Mouse (Mus musculus) brain, adult 2 months (tissue): ENCODE results near the gene Tns3.
"Not testable (repeated sequence)": the region's sequence is repeated elsewhere in the genome, so short reads cannot be mapped to it uniquely, and the experiment has no call there.

Source experiments
- DNase-seq: peaks from one replicate; pipeline ENCODE4 v3.0.0; 2011; ENCODE audit warnings: low read depth, low spot score

The Tns3 gene

DNA sequence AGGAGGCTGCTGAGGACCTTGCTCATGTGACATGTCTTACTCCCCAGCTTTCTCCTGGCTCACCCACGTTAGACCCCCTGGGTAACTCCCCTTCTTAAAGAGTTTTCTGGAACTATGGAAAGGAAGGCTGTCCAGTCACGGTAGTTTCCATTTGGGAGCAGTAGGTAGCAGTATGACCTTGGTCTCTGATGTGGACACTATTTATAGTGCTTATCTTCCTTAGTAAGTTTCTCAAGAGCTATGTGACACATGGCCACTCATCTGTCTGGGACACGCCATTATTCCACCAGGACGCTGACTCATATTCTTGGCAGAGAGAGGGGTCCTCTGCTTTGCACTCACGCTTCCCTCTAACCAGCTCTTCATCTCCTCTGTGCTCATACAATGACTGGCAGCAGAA lies 84.5 kb downstream of the Tns3 start:
- peak; percentile 17 for DNase-seq

DNA sequence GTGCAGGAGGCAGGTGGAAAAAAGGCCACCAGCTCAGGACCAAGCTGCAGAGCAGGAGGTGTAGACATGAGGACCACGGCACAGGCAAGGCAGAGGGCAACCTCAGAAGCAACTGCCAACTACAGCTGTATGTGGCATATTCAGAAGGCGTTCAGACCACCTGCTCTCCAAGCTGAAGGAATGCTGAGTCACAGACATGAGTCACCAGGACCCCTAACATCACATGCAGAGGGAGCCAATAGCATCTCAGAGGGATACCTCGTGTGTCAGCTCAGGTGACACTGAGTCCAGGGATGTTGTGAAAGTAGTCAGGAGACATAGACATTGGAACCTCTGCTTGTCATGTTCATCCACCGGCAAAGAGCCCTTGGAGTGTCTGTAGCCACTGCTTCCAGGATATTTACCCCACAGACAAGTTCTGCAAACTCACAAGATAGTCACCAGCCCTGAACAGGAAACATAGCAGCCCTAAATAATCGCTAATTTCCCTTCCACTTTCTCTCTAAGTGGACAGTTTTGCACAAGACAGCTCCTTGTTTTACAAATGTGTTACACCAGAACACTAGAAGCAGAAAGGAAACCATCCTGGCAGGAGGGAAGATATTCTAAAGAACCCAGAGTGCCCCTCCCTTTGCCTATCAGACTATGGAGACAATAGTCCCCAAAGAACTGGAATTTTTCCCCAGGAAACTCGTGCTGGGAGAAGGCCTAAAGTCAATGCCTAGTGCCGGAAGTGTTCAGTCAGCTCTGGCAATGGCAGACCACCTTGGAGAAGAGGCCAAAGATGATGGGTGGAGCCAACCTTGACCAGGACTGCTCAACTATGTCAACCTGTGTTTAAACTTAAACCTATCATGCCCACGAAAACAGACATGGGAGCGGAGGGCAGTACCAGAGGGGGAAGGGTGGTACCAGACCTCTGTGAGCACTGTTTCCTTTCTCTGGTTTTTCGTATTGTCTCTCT lies 88.8 kb downstream of the Tns3 start:
- DNase-seq, result peak; percentile 20

DNA sequence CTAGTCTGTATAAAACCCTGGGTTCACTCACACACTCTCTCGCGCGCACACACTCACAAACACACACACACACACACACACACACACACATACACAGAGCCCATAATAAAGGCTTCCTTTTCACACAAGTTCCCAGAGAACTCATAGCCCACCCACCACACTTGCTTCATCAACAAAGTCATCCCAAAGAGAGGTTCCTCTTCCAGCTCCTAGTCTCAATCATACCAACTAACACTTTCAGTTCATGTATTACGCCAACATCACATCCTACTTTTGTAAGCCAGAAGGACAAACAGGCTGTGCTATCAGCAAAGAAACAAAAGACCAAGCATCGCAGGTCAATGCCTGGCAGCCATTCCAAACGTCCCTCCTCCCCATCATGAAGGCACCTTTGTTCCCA lies 89.8 kb downstream of the Tns3 start:
- no peak for DNase-seq

DNA sequence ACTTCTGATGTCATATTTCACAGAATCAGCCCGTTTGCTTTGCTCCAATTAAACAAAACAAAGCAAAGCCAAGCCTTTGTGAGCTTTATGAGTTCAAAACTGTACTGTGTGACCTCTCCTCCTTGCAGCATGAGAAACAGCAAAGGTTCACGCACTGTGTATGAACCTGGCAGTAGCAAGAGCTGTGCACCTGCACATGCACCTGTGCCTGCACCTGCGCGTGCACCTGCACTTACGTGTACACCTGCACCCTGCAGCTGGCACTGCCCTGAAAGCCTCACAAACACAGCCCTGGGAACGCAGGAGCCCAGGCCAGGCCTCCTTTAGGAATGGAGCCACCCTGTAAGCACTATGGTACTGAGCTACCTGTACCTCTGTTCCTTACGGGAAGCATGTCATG lies 91.6 kb downstream of the Tns3 start:
- DNase-seq, result no peak

DNA sequence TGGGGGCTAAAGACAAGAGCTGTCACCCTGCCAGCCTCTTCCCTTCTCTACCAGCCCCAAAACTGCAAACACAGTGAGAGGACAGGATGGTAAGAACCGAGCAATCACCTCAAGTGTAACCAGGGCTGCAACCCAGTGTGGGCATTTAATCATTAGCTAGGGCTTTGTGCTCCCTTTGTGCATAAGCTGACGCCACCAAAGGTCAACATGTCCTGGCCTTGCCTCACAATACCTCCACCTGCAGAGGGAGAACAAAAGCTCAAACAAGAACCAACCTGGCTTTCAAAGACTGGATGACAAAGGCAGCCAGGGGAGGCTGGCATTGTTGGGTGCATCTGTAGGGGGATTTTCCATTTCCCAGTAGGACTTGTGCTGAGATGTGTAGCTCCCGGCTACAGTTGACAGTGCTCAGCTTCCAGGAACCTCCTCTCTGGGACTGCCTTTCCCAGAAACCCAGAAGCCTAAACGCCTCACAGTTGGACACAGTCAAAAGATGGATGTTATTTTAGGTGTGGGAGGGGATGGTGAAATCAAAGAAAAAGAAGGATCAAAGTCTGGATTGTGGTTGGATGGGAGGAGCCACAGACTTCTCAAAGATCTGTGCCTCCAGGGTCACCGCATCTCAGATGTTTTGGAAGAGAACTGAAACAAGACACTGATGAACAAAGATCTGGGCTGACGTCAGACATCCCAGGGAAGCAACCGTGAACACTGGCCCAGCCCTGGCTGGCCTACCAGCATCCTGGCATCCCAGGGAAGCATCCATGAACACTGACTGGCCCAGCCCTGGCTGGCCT lies 94.9 kb downstream of the Tns3 start:
- DNase-seq, result peak; percentile 20

DNA sequence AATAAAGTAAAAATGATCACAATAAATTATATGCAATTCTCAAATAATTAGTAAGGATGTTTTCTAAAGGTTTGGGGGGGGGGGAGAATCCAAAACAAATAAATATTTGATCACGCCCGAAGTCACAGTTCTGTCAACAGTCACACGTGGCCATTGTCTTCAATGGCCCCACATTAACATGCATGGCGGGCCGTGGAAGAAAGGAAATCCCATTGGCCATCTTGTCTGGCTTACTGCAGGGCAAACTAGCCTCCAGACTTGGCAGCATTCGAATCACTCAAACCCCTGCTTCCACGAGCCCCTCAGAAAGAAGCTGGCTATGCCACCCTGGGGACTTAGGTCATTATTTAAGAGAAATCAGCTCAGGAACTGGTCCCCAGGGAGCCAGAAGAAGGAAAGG lies 95.5 kb downstream of the Tns3 start:
- no peak for DNase-seq

DNA sequence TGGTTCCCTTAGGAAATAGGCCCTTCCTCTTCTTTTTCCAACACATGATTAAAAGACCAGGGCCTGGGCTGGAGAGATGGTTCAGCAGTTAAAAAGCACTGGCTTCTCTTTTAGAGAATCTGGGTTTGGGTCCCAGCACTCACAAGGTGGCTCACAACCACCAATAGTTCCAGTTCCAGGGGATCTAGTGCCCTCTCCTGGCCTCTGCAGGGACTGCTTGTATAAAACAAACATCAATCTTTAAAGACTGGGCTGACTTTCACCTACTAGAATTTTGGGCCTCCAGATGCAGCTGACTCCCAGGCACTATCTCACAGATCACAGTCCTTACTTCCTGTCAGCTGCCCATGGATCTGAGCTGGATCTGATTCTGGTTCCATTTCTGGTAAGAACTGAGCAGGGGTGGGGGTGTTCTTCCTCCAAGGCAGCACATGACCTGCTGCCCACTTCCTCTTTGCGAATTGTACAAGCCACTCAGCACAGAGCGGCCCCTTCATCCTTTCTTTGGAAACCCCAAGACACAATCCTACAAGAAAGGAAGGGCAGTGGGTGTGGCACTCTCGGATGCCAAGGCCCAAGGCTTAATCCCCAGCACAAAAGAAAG lies 98.0 kb downstream of the Tns3 start:
- peak; percentile 16 for DNase-seq

DNA sequence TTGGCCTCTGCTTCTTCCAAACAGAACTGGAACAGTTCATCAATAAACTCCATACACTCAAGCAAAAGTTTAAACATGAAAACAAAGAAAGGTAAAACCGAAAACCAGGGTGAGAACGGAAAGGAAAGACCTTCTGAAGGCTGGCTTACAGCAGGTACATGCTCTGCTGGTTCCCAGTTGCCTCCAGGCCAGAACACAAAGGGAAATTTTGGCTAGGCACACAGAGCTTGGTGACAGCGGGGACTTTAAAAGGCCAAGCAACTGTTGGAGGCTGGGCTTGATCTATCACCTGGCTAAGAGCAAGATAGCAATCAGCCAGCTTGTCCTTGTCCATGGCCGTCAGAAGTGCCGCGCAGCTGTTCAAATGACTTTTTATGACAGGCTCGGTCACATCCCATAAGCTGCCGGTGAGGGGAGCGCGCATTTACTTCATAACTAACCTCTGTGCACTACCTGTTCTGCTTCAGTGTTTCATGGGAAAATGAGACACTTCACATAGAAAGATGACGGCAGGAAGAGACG lies 105.5 kb downstream of the Tns3 start:
- no peak for DNase-seq

DNA sequence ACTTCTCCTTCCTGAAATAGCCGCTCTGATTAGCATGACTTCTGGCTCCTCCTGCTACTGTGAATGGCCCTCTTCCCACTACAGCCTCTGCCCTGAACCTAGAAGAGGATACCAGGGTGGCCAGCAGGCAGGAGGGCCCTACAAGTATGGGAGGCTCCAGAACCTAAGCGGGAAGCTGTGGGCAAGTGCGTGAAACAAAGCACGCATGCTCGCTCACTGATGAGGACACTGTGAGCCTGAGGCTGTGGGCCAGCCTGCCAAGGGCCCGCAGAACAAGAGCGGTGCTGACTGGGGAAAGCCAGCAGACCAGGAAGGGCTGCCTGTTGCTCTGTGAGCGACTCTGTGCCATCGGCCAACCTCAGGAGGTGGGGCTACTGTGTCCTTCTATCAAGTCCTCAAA lies 106.1 kb downstream of the Tns3 start:
- peak; percentile 36 for DNase-seq

DNA sequence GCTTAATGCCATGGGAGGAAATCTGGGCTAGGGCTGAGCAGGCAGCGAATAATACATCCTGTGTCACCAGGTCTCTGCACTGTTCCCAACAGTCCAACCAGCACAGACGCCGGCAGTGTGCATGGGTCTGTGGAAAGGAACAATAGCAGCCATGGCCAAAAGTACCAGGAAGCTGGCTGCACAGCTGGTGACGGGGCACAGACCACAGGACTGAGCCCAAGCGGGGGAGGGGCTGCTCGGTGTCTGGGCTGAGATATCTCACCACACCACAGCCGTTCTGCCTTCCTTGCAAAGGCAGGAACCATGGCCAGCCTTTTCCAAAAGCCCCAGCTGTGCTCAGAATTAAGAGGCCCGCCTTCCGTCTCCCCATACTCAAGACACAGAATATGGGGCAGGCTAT lies 107.3 kb downstream of the Tns3 start:
- peak; percentile 51 for DNase-seq

DNA sequence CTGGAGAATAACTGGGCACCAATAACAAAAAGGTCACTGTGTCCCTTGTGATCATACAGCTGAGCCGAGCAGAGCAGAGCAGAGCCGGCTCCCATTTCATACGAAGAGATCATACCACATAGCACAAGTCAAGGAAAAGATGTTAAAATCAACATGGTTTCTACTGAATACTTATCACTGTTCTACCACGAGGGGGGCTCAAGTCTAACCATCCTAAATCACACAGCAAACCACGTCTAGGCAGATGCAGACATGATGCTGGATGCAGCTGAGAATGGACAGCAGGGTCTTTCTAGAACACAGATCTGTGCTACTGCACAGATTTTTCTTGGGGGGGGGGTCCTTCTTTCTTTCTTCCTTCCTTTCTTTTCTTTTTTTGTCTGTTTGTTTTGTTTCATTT lies 112.6 kb downstream of the Tns3 start:
- no peak for DNase-seq

DNA sequence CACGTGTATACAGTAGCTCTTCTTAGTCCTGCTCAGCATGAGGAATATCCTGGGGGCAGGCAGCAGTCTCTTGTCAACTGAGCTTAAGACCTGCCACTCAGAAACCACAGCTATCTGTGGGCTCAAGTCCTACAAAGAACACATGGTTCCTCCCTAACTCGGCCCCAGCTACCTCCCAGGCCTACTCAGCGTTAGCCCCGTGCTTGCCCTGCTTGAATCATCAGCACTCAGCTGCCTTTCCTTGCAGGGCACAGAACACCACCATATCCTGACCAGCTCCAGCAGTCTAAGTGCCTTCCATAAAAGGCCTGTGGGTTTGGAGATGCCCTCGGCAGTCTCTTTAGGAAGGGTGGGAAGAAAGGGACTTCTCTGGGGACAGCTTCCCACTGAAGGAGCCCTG lies 116.7 kb downstream of the Tns3 start:
- no peak for DNase-seq

DNA sequence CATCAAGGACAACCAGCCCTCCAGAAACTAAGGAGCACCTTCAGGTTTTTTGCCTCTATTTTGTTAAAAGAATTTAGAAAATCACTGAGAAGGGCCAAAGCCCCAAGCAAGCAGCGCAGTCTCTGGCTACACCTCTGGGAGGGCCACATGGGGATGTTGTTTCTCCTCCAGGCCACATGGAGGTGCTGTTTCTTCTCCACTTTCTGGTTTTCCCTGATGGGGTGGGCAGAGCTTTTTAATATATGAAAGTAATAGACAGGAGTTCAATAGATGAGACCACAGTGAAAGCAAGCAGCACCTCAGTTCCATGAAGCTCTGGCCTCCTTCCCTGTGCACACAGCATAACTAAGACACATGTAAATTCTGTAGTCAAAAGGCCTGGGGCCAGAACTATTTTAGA lies 118.5 kb downstream of the Tns3 start:
- no peak for DNase-seq

DNA sequence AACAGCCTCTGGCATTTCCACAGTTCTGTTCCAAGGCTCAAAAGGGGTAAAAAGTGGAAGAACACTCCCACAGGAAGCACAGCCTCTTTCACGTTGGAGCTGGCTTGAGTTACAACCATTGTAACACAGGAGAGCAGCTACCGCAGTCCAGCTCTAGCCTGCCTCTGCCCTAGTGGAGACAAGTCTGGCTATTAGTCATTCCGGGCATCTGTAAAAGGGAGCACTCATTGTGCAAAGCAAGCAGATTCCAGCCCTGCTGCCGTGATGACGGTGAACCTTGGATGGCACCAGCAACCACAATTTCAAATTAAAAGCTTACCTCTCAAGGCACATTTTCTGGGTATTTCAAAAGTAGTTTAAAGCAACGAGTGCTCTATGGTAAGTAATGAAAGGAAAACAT lies 120.0 kb downstream of the Tns3 start:
- DNase-seq, result no peak

DNA sequence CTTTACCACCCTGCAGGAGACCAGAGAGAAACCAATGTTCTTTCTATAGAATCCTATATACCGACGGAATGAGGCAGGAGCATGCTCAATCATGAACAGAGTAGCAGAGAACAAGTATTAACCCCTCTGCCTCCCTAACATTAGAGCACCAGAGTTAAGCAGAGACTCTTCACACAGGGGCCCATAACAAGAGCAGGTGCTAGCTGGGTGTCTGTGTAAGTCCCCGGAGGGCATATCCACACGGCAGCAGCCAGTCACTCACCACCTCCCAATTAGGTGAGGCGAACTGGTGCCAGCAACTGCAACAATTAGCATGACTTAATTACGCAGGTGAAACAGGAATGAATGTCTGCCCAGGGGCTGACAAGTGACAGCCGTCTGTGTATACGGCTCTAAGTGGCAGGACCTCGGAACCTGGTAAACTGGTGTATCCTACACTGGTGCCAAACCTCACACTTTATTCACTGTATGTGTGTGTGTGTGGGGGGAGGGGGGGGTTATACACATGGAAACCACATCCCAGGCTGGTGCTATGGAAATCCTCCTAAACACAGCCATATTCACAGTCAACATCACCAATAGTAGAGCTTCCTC lies 123.0 kb downstream of the Tns3 start:
- no peak for DNase-seq

DNA sequence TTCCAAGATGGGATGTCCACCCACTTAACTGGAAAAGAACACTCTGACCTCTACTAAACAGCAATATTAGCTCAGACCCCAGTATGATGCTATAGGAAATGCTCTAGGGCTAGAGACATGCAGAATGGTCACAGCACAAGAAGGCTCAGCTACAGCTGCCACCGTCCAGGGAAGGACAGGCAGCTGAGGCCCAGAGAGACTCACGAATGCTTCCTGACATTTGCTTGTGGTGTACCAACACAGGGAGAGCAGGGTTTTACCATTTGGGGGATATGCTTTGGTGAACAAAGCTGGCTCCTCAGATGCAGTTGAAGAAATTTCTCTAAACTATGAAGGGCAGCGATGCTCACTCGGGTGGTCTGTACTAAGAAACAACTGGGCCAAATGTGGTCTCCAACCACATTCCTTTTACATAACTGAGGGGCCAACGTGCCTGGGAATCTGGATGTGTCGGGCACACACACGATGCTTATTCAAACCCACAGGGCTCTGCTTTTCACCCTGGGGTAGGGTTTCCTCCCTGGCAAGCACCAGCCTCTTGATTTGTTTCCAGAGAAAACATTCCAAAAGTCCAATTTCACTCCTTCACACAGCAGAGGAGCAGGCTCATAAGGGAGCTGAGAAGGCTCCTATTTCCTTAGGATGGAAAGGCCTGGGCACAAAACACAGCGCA lies 124.6 kb downstream of the Tns3 start:
- DNase-seq, result no peak

DNA sequence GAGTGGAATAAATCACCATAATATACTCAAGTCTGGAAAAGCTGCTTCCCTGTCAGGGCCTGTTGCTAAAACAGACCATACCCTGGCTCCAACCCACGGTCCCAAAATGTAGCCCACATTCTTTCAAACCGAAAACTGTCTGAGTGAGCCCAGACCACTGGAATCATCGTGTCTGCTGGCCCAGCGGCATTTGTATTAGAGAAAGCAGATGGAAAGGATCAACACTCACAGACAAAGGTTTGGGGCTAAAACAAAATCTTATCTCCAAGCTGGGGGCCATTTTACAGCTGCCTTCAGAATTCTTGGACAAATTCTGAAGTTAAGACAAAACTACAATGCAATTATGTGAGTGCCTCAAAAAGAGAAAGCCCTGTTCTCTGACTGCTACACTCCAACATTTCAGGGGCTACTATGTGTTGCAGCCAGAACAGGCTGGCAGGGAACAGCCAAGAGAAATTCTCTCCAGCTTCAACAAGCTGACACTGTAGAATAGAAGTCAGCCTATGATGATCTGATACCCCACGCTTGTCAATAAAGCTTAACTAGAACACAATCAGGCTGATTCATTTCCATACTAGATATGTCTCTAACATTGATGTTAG lies 127.2 kb downstream of the Tns3 start:
- no peak for DNase-seq

DNA sequence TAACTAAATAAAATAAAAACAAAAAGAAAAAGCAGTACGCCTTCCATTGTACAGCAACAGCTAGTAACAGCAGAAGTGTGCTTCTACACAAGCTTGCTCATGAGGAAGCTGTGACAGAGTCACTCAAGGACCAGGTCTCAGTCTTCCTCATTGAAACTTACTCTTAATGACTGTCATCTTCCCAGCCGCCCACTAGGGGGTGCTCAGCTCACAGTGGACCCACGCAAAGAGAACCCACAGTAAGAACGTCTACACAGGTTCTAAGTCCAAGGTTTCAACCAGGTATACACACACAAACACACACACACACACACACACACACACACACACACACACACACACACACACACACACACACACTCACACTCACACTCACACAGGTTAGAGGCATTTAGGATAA lies 129.4 kb downstream of the Tns3 start:
- DNase-seq, result peak; percentile 74

DNA sequence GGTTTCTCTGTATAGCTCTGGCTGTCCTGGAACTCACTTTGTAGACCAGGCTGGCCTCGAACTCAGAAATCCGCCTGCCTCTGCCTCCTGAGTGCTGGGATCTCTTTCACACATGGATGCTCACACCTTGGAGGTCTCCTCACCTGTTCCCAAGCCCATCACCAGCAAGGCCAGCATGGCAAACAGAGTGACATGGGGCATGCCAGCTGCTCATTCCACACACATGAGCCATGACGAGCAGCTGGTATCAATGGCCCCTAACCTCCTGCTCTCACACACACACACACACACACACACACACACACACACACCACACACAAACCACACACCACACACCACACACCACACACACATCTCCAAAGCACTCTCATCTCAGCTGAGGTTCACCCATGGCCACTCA lies 131.6 kb downstream of the Tns3 start:
- DNase-seq, result not testable (repeated sequence)

DNA sequence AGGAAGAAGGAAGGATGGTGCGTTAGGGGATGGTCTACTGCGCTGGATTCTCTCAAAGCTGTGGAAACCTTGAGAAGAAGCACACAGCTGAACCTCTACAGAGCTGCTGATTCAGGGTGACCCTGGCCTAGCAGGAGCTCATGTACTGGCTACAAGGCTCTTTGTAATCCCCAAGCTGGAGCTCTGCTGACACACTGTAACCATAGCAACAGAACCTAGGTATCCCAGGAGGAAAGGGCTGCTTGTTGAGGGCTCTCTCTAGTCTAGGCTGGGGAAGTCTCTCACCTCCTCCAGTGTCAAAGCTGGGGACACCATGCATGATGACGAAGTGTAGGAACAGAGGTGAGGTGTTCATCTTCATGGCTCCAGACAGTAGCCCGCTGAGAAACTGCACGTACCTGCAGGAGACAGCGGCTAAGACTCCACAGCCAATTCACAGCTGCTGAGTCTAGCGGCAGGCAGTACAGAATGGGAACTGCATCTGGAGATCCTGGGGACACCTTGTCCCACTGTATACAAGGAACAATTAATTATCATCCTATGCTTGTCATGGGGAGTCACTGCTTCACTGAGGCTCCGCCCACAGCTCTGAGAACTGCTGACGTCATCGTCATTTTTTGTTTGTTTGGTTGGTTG lies 132.1 kb downstream of the Tns3 start:
- DNase-seq, result peak; percentile 55
